Mouse (Mus musculus): ENCODE results near the gene Gm15517.
"Not testable (repeated sequence)": the region's sequence is repeated elsewhere in the genome, so short reads cannot be mapped to it uniquely, and the experiment has no call there.

DNA sequence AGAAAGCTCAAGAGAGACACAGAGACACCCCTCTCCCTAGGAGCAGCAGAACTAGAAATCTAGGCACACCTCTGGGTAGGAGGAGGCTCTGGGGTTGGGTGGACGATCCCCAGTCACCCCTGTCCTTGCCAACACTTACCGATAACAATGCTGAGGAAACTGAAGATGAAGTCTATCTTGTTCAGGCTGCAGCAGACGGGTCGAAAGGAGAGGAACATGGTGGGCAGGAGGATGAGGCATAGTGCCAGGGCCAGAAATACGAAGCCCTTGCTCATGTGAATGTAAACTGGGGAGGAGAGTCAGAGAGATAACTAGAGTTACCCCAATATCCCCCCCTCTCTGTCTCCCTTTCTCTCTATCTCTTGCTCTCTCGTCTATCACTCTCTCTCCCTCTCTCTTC lies 38.9 kb upstream of the Gm15517 start:
- not testable (repeated sequence) for TF ChIP-seq TCF12 (IDR thresholded peaks at IDR 0.05; ENCODE audit: low read depth, low read length); CTCF (conservative IDR thresholded peaks at IDR 0.05 in 1 of 2, IDR thresholded peaks at IDR 0.05 in 1 of 2; ENCODE audit: low read depth in 2 of 2, low read length in 2 of 2); ZC3H11A (IDR thresholded peaks at IDR 0.05; ENCODE audit: low read depth, low read length); USF1 (IDR thresholded peaks at IDR 0.05; ENCODE audit: low read depth, low read length); E2F4 (IDR thresholded peaks at IDR 0.05; ENCODE audit: insufficient replicate concordance, low read depth, low read length); POLR2A (IDR thresholded peaks at IDR 0.05; ENCODE audit: low read depth, low read length); CHD1 (IDR thresholded peaks at IDR 0.05; ENCODE audit: low read depth, low read length); ZNF384 (IDR thresholded peaks at IDR 0.05; ENCODE audit: low read depth, low read length); RAD21 (IDR thresholded peaks at IDR 0.05; ENCODE audit: low read depth, low read length)

Data from CH12.LX (cell line).